In the genomic region with DNA sequence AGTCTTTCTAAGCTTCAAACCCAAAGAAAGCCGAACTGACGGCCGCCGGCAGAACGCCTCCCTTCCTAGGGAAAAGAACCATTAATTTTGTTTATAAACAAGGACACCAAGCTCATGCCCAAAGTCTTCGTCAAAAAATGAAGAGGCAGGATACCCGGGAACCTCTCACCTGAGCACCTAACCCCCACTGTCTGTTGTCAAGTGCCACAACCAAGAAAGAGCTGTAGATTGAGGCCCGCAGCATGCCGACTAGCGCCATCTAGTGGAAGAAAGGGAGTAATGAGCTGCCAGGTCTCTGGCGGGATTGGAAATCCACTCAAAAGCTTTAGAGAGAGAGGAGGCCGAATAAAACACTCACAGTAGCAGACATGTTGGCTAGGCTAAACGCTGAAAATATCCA, we compare ENCODE assay signal across 9 mouse cellular contexts.
DNase-seq lines count a peak whose midpoint lies in the region; ATAC-seq and TF ChIP-seq lines count a peak whose summit lies in the region.
"Had no signal": no experiment of that assay in that cellular context is flagged by ENCODE, and none has a peak within 500 bp of the region (broad histone marks: within the 10 kb centered on the region; RNA-seq: fewer than 3 reads in every experiment).

No protein-coding gene starts in this region.

- peak; percentile 75 for ATAC-seq in CD4-positive, CD25-positive, alpha-beta regulatory T cell, adult 4 months
- ATAC-seq in midbrain, postnatal 0 days (ENCODE audit: low FRiP score), result no peak

- H3K4me3 ChIP-seq in heart, embryonic 10.5 days, result no peak overlapping the region
- no peak overlapping the region for H3K4me3 ChIP-seq in midbrain, postnatal 0 days (ENCODE audit: low read depth, low read length)
- H3K4me3 ChIP-seq: limb, embryonic 12.5 days had no signal

- H3K9me3 ChIP-seq in heart, embryonic 10.5 days, result no peaks in the 10 kb centered on the region
- H3K9me3 ChIP-seq in midbrain, postnatal 0 days (ENCODE audit: low read length), result no peaks in the 10 kb centered on the region

- DNase-seq in heart, adult 11 months, result peak; percentile 87
- no peak for DNase-seq in heart, embryonic 10.5 days (ENCODE audit: low spot score)
- peak; percentile 2 for DNase-seq in c-Kit-negative CD71-positive TER-119-positive erythroid progenitor cells, embryonic 14.5 days (ENCODE audit: low read depth, low spot score)
- DNase-seq in forelimb bud, embryonic 11.5 days (ENCODE audit: low read depth, low spot score), result peak; percentile 66
- DNase-seq in layer of hippocampus, adult 9-10 months (ENCODE audit: low spot score), result peak; percentile 15
- peak; percentile 60 for DNase-seq in midbrain, postnatal 0 days (ENCODE audit: low spot score)
- DNase-seq in testis, postnatal 10 days (ENCODE audit: low spot score), result peak; percentile 60

- no peak overlapping the region for H3K4me2 ChIP-seq in midbrain, postnatal 0 days (ENCODE audit: low read depth, low read length, poor library complexity, severe bottlenecking)
- H3K4me2 ChIP-seq: limb, embryonic 12.5 days had no signal

- no peaks in the 10 kb centered on the region for H3K36me3 ChIP-seq in heart, embryonic 10.5 days
- H3K36me3 ChIP-seq in midbrain, postnatal 0 days (ENCODE audit: insufficient read depth, low read length), result no peaks in the 10 kb centered on the region
- H3K36me3 ChIP-seq: limb, embryonic 12.5 days had no signal

- no peaks in the 10 kb centered on the region for H3K4me1 ChIP-seq in heart, embryonic 10.5 days
- H3K4me1 ChIP-seq in midbrain, postnatal 0 days (ENCODE audit: insufficient read depth, low read length), result no peaks in the 10 kb centered on the region

- no peak overlapping the region for H3K27ac ChIP-seq in heart, embryonic 10.5 days
- no peak overlapping the region for H3K27ac ChIP-seq in midbrain, postnatal 0 days (ENCODE audit: low read depth, low read length)
- H3K27ac ChIP-seq: limb, embryonic 12.5 days had no signal

- TF ChIP-seq CTCF in midbrain, postnatal 0 days (IDR thresholded peaks at IDR 0.05), result peak; percentile 86

- H3K9ac ChIP-seq in midbrain, postnatal 0 days (replicated peaks; ENCODE audit: low read length, poor library complexity, severe bottlenecking), result no peak overlapping the region
- H3K9ac ChIP-seq: limb, embryonic 12.5 days had no signal

- WGBS in heart, embryonic 10.5 days, result 36% methylated on average over 13 of the region's 13 CpGs
- WGBS in midbrain, postnatal 0 days, result 41% methylated on average over 13 of the region's 13 CpGs

- 0 out of 2 replicates have a peak, but pooled peaks cover 6% of the 10 kb centered on the region for H3K27me3 ChIP-seq in heart, embryonic 10.5 days (ENCODE audit: insufficient read depth, poor library complexity, severe bottlenecking)
- no peaks in the 10 kb centered on the region for H3K27me3 ChIP-seq in midbrain, postnatal 0 days (ENCODE audit: insufficient read depth, low read length)
- H3K27me3 ChIP-seq: limb, embryonic 12.5 days had no signal
